Mouse (Mus musculus): ENCODE results near the gene Eef2. TPM values are rescaled to one million over a fixed set of nuclear protein-coding genes. Genes with fewer than 3 reads are reported as not detected.
"Not testable (repeated sequence)": the region's sequence is repeated elsewhere in the genome, so short reads cannot be mapped to it uniquely, and the experiment has no call there.

Eef2 gene
- polyA plus RNA-seq, 1 experiment from 2014 or later, result 465 TPM

DNA sequence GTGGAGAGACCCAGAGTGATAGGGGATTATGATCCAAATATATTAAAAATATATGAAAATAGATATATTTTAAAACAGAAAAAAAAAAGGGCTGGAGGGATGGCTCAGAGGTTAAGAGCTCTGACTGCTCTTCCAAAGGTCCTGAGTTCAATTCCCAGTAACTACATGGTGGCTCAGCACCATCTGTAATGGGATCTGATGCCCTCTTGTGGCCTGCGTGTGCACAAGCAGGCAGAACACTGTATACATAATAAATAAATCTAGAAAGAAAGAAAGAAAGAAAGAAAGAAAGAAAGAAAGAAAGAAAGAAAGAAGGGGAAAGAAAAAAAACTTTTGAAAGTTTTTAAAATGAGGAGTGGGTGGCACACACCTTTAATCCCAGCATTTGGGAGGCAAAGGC lies 40.8 kb downstream of the Eef2 start:
- not testable (repeated sequence) for H3K36me3 ChIP-seq (ENCODE audit: control insufficient read depth, insufficient read depth, low read length); ATAC-seq (ENCODE audit: low FRiP score, low TSS enrichment); H3K4me1 ChIP-seq (ENCODE audit: control insufficient read depth, insufficient read depth, low read length); H3K27me3 ChIP-seq (ENCODE audit: control insufficient read depth, insufficient read depth, low read length); H3K4me2 ChIP-seq (replicated peaks; ENCODE audit: low read depth, low read length); H3K9me3 ChIP-seq (ENCODE audit: control insufficient read depth, low read length); H3K9ac ChIP-seq (ENCODE audit: low read depth, low read length); H3K4me3 ChIP-seq (ENCODE audit: low read length); H3K27ac ChIP-seq (ENCODE audit: low read depth, low read length)
- WGBS, result 18% methylated on average over 1 of the region's 1 CpGs

DNA sequence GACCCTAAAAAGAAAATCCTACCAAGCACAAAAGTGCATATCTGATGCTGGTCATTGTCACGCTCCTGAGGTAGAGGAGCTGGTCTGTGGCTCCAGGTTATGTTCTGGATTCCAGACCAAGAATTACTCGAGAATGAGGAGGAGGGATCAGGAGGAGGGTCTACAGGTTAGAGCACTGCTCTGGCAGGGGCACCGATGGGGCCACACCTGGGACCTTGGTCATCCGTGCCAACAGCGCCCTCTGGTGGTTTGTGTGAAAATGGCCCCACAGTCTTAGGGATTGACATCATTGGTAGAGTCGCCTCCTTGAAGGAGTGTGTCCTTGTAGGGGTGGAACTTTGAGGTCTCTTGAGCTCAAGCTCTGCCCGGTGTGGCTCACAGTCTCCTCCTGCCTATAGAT lies 41.5 kb downstream of the Eef2 start:
- WGBS, result 34% methylated on average over 7 of the region's 7 CpGs
- peak; percentile 51; the same call in 1 of the 2 replicates for ATAC-seq (ENCODE audit: low FRiP score, low TSS enrichment)

DNA sequence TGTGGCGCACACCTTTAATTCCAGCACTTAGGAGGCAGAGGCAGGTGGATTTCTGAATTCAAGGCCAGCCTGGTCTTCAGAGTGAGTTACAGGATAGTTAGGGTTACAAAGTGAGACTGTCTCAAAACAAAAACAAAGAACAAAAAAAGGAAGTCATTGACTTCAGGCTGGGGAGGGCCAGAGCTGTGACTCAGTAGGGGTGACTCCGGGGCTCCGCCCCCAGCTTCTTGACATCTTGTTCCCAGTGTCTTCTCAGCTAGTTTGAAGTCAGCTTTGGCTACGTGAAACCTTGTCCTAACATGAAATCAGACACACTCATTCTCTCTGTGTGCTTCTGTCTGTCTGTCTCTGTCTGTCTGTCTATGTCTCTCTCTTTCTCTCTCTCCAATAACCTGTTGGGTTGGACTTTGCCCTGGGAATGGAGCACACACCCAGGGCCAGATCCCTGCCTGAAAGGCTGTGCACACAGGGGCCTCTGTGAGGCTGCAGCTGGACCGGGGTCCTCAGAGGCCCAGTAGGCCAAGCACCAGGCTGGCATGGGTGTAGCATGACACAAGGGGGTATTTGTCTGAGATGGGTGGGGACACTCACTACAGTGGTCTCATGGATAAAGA lies 45.1 kb downstream of the Eef2 start:
- Histone ChIP-seq H3K9me3 (ENCODE audit: control insufficient read depth, low read length) (no peaks in the 10 kb centered on the region), H3K27me3 (ENCODE audit: control insufficient read depth, insufficient read depth, low read length) (no peaks in the 10 kb centered on the region), H3K4me1 (ENCODE audit: control insufficient read depth, insufficient read depth, low read length) (no peaks in the 10 kb centered on the region), H3K4me3 (ENCODE audit: low read length) (no peak overlapping the region), H3K4me2 (replicated peaks; ENCODE audit: low read depth, low read length) (no peak overlapping the region), H3K27ac (ENCODE audit: low read depth, low read length) (no peak overlapping the region), H3K9ac (ENCODE audit: low read depth, low read length) (no peak overlapping the region), H3K36me3 (ENCODE audit: control insufficient read depth, insufficient read depth, low read length) (no peaks in the 10 kb centered on the region)
- WGBS, result 84% methylated on average over 5 of the region's 5 CpGs
- no peak for ATAC-seq (ENCODE audit: low FRiP score, low TSS enrichment)

More for the DNA sequence above, 41.5 kb downstream of the Eef2 start:
- no peak overlapping the region for H3K9ac ChIP-seq (ENCODE audit: low read depth, low read length)
- H3K4me1 ChIP-seq (ENCODE audit: control insufficient read depth, insufficient read depth, low read length), result no peaks in the 10 kb centered on the region
- no peaks in the 10 kb centered on the region for H3K27me3 ChIP-seq (ENCODE audit: control insufficient read depth, insufficient read depth, low read length)
- H3K4me2 ChIP-seq (replicated peaks; ENCODE audit: low read depth, low read length), result no peak overlapping the region
- no peak overlapping the region for H3K4me3 ChIP-seq (ENCODE audit: low read length)
- no peaks in the 10 kb centered on the region for H3K9me3 ChIP-seq (ENCODE audit: control insufficient read depth, low read length)
- H3K36me3 ChIP-seq (ENCODE audit: control insufficient read depth, insufficient read depth, low read length), result no peaks in the 10 kb centered on the region
- no peak overlapping the region for H3K27ac ChIP-seq (ENCODE audit: low read depth, low read length)

DNA sequence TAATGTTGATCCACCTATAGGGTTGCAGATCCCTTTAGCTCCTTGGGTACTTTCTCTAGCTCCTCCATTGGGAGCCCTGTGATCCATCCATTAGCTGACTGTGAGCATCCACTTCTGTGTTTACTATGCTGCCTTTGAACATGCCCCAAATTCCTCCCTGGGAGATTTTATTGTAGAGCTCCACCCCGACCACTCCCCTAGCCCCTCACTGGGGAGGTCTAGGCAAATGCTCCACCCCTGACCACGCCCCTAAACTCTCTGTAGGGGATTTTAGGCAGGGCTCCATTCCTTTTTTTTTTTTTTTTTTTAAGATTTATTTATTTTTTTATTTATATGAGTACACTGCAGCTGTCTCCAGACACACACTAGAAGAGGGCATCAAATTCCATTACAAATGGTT lies 47.3 kb downstream of the Eef2 start:
- H3K9ac ChIP-seq (ENCODE audit: low read depth, low read length); H3K27me3 ChIP-seq (ENCODE audit: control insufficient read depth, insufficient read depth, low read length); H3K36me3 ChIP-seq (ENCODE audit: control insufficient read depth, insufficient read depth, low read length); ATAC-seq (ENCODE audit: low FRiP score, low TSS enrichment); H3K9me3 ChIP-seq (ENCODE audit: control insufficient read depth, low read length); H3K4me3 ChIP-seq (ENCODE audit: low read length); H3K27ac ChIP-seq (ENCODE audit: low read depth, low read length); H3K4me1 ChIP-seq (ENCODE audit: control insufficient read depth, insufficient read depth, low read length); H3K4me2 ChIP-seq (replicated peaks; ENCODE audit: low read depth, low read length): not testable (repeated sequence)
- WGBS, result 44% methylated on average over 2 of the region's 2 CpGs

DNA sequence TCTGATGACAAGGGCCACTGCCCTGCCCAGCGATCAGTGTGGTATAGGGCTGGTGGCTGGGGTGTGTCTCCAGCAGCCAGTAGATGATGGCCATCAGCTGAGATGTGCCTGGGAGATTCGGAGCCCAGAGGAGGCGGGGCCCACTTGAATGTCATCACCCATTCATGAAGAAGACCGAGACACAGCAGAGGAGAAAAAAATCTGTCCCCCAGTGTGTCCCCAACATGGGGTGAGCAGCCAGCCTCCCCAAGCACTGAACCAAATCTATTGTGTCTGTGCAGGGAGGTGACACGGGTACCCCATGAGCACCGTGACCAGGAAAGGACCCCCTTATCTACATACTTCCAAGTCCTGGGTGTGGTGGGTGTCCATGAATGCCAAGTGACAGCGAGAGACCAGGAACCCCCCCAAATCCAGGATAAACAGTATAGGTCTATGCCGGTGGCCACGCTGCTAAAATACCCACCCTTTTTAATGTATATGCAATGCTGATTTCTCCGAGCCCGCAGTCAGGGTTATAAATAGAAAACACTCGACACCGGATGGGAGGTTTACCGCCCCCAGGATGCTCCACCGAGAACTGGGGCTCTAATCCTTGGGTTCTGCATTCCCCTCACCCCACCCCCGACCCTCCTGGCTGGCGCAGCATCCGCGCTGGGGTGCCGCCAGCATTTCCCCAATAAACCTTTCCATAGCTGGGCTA lies 53.5 kb downstream of the Eef2 start:
- Histone ChIP-seq H3K9me3 (ENCODE audit: control insufficient read depth, low read length) (no peaks in the 10 kb centered on the region), H3K27me3 (ENCODE audit: control insufficient read depth, insufficient read depth, low read length) (peaks cover 30% of the 10 kb centered on the region), H3K4me3 (ENCODE audit: low read length) (peak overlapping the region; percentile 12; the same call in 1 of the 2 replicates), H3K4me1 (ENCODE audit: control insufficient read depth, insufficient read depth, low read length) (peaks cover 8% of the 10 kb centered on the region), H3K9ac (ENCODE audit: low read depth, low read length) (no peak overlapping the region), H3K36me3 (ENCODE audit: control insufficient read depth, insufficient read depth, low read length) (no peaks in the 10 kb centered on the region), H3K4me2 (replicated peaks; ENCODE audit: low read depth, low read length) (no peak overlapping the region; the same call in 1 of the 2 replicates), H3K27ac (ENCODE audit: low read depth, low read length) (no peak overlapping the region)
- no peak for ATAC-seq (ENCODE audit: low FRiP score, low TSS enrichment)
- WGBS, result 14% methylated on average over 20 of the region's 20 CpGs

DNA sequence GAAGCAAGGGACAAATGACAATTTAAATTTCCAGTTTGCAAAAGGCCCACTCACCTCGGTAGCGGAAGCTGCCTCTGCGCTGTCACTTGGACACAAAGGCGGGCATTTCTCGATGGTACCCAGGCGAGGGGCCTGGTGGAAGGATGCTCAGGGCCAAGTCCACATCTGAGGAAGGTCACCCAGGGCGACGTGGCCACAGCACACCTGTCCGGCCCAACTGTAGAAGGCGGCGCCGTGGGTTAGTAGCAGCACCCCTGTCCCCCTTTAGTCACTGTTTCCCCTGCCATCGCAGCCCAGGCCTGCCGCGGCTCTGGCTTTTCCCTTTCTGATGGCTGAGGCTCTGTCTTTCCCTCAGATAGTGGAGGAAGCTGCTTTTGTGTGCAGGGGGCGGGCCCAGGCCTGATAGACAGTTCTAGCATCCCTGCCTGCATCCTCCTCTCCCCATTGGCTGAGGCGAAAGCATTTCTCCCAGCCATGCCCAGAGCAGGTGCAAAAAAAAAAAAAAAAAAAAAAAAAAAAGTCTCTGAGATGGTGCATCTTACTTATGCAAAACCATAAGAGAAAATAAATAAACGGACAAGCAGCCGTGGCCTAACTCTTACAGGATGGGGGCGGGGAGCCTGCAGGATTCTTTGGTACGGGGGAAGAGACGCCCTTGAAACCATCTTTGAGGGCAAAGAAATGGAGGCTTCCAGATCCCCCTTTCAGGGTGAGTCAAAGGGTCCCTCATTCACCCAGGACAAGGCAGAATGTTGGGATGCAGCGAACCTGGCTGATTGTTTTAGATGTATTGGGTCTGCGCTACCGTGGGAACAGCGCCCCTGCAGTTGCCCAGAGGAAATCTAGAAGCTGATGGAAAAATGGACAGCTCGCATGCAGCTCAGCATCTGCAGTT lies 54.3 kb downstream of the Eef2 start, which contains the start of gene Atcay:
TSS of gene Atcay (minus strand) at position 396 of the 895 bp plus-strand sequence.
- Histone ChIP-seq H3K27me3 (ENCODE audit: control insufficient read depth, insufficient read depth, low read length) (peaks cover 30% of the 10 kb centered on the region), H3K9ac (ENCODE audit: low read depth, low read length) (no peak within 1 kb of the TSS), H3K36me3 (ENCODE audit: control insufficient read depth, insufficient read depth, low read length) (no peaks in the 10 kb centered on the region)

DNA sequence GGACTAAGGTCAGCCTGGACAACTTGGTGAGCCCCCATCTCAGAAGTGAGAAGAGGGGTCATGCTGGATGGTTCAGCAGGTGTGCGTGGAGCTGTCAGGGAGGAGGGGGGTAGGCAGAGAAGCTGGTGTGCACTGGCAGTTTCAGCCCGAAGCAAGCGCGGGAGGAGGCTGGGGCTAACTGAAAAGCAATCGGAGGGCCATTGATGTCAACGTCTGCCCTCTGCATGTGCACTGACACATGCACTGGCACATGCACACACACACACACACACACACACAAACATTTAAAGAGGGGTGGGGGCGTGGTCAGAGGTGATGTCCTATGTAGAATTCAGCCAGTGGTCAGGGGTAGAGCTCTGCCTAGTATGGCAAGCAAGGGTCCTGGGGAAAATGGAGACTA lies 55.0 kb downstream of the Eef2 start:
- Histone ChIP-seq H3K27me3 (ENCODE audit: control insufficient read depth, insufficient read depth, low read length) (peaks cover 30% of the 10 kb centered on the region), H3K9me3 (ENCODE audit: control insufficient read depth, low read length) (no peaks in the 10 kb centered on the region), H3K4me1 (ENCODE audit: control insufficient read depth, insufficient read depth, low read length) (peaks cover 8% of the 10 kb centered on the region), H3K4me3 (ENCODE audit: low read length) (peak overlapping the region; percentile 9; the same call in 1 of the 2 replicates), H3K27ac (ENCODE audit: low read depth, low read length) (no peak overlapping the region), H3K4me2 (replicated peaks; ENCODE audit: low read depth, low read length) (no peak overlapping the region), H3K36me3 (ENCODE audit: control insufficient read depth, insufficient read depth, low read length) (no peaks in the 10 kb centered on the region), H3K9ac (ENCODE audit: low read depth, low read length) (no peak overlapping the region)
- WGBS, result 49% methylated on average over 7 of the region's 7 CpGs
- ATAC-seq (ENCODE audit: low FRiP score, low TSS enrichment), result no peak

More for the DNA sequence above, 54.3 kb downstream of the Eef2 start, which contains the start of gene Atcay:
- Histone ChIP-seq H3K9me3 (ENCODE audit: control insufficient read depth, low read length) (no peaks in the 10 kb centered on the region), H3K27ac (ENCODE audit: low read depth, low read length) (no peak within 1 kb of the TSS), H3K4me1 (ENCODE audit: control insufficient read depth, insufficient read depth, low read length) (peaks cover 8% of the 10 kb centered on the region), H3K4me3 (ENCODE audit: low read length) (peak within 1 kb of the TSS; percentile 12; the same call in 1 of the 2 replicates), H3K4me2 (replicated peaks; ENCODE audit: low read depth, low read length) (peak within 1 kb of the TSS; percentile 22)
- 10% methylated on average over 27 of the region's 27 CpGs for WGBS
- no peak for ATAC-seq (ENCODE audit: low FRiP score, low TSS enrichment)

Measured in kidney, embryonic 14.5 days (tissue).